Mouse (Mus musculus) c-Kit-positive CD71-negative TER-119-negative erythroid progenitor cells, embryonic 14.5 days (primary cell): ENCODE measurements around the gene Glod5.

ENCODE experiments used
- DNase-seq: peaks from one replicate; pipeline ENCODE4 v3.0.0-alpha.2; 2013; ENCODE audit warnings: low read depth

The Glod5 gene

DNA sequence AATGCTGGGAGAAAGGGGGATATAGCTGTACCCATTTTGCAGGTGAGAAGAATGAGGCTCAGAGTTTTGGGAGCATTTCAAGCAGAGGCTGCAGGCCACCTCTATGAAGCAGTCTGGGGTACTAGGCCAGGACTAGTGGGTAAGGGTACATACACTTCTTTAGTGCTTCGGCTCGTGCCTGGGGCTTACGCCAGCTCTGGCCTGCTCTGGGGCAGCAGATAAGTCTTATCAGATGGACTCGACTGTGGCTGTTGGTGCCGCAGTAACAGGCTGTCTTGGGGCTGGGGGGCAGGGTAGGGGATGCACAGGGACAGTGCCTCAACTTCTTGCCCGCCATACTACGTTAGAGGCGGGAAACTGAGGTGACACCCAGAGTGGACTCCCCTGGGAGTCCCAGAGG is 50.1 kb downstream of the Glod5 start:
- no peak for DNase-seq

GRCm38 (mm10) chrX:7967596-7968201 is 50.6 kb downstream of the Glod5 start:
- no peak for DNase-seq

GRCm38 (mm10) chrX:7966161-7966560 is 52.1 kb downstream of the Glod5 start:
- no peak for DNase-seq

DNA sequence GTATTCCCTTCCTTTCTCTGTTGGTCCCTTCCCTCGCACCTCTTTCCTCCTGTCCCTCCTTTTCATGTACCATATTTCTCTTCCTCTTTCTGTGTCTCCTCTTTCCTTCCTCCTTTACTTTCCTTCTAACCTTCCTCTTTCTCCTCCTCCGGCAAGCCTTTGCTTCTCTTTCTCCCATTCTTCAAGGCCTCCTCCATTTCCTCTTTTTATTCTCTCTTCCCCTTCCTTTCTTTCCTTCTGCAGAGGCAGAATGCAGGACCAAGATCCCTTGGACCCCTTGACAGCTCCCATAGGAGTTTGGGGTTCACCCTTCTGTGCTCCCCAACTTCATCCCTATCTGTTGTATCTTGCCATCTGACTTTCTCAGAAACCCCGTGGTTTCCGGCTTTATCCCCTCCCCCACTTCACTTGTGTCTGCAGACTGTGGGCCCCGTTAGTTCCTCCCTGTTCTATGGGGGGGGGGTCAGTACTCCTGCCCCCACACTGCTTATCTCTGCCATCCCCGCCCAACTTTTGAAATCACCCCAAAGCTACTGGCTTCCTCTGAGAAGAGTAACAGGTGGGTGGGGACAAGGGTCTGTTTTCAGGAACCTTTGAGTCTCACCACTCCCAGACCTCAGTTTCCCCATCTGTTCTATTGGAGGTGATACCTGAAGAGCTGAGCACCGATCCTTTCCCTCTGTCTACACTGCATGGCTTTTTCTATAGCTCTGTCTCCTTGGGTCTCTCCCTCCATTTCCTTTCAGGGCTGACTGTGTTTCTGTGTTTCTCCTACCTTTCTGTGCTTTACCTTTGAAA is 54.3 kb downstream of the Glod5 start:
- DNase-seq: no peak

DNA sequence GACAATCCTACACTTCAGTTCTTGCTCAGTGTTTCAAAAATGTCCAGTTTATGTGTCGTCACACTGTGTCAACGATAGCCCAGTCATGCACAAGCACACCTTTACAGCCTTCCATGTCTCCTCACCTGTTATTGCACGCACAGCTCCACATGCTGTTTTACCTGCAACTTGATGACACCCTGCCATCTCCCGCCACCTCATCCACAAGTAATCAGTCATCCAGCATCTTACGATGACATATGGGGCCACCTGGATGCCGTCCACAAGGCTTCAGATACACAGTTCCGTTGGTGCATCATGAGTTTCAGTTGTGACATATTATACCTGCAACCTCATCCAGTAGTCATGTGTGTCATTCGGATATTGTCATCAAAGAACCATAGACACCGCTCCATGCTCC is 59.4 kb downstream of the Glod5 start:
- DNase-seq: no peak
